Mouse (Mus musculus) bone marrow macrophage, adult 2 months (primary cell): ENCODE results near the gene Ctcf.

Experiments used
- CTCF ChIP-seq: IDR thresholded peaks from 2 replicates; pipeline ENCODE4 v1.5.1; 2012; ENCODE audit warnings: low read depth, mild to moderate bottlenecking, low read length, moderate library complexity
- POLR2A ChIP-seq: IDR thresholded peaks from 2 replicates; pipeline ENCODE4 v1.6.1; 2012; ENCODE audit warnings: mild to moderate bottlenecking, low read depth, low read length, borderline replicate concordance

- TF ChIP-seq POLR2A = no peak
- no peak for TF ChIP-seq CTCF
Observed at GRCm38 (mm10) chr8:105604804-105605381, 31.5 kb upstream of the Ctcf start, which contains the start of gene Ripor1.
